Comparison of ENCODE assay signal across 10 mouse cellular contexts in the genomic region with DNA sequence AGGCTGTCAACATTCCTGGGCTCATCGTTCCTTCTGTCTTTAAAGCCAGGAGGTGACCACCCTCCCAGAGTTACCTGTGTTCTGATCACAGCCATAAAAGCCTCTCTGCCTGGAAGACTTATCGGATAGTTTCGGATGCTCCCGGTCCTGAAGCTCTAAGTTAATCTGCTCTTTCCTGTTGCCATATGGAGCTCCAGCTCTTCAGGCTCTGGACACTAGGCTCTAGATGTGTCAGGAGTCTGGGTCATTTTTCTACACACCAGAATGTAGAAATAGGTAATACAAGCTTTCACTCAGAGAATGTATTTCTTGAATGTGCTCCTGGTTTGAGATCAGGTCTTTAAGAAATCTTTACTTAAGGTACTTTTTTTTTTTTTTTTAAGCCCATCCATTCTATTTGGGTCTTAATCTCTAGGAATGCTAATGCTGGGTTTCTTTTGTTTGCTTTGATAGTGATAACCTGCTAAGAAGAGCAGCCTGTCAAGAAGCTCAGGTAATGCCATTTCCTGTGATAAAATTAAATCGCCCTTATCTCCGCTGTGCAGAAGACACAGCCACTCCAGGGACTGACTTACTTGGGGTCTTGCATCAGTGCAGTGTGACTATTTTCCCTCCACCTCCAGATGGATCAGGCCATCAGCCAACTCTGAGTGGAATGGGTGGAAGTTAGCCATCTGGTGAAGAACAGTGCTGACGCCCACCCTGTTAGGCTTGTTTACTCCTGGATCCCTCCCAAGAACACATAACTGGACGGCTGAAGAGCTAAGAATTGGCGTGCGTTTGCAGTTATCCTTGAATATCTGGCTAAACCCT. TPM values are rescaled to one million over a fixed set of nuclear protein-coding genes. Genes with fewer than 3 reads are reported as not detected.
A peak's percentile ranks its signal among the peaks of the same experiment; 100 is the strongest.
DNase-seq lines count a peak whose midpoint lies in the region; ATAC-seq lines count a peak whose summit lies in the region.
"Had no signal": no experiment of that assay in that cellular context is flagged by ENCODE, and none has a peak within 500 bp of the region (broad histone marks: within the 10 kb centered on the region; RNA-seq: fewer than 3 reads in every experiment).

No protein-coding gene starts in this region.

- no peaks in the 10 kb centered on the region for H3K9me3 ChIP-seq in forebrain, embryonic 15.5 days
- H3K9me3 ChIP-seq in forebrain, embryonic 10.5 days, result no peaks in the 10 kb centered on the region
- H3K9me3 ChIP-seq in hindbrain, embryonic 16.5 days (ENCODE audit: control insufficient read depth, low read length), result no peaks in the 10 kb centered on the region
- H3K9me3 ChIP-seq in lung, embryonic 15.5 days, result no peaks in the 10 kb centered on the region
- H3K9me3 ChIP-seq: embryonic facial prominence, embryonic 12.5 days had no signal

- no peak for DNase-seq in forebrain, embryonic 10.5 days (ENCODE audit: extremely low spot score, low spot score)
- peak; percentile 13 for DNase-seq in 416B (ENCODE audit: low read depth)
- peak; percentile 25 to 48 for DNase-seq in cerebellum, postnatal 36 days
- DNase-seq in testis, postnatal 14 days (ENCODE audit: low spot score), result peak; percentile 50

- ATAC-seq in forebrain, embryonic 15.5 days (replicated peaks), result peak; percentile 95
- ATAC-seq in hindbrain, embryonic 16.5 days, result peak; percentile 85
- ATAC-seq in lung, embryonic 15.5 days (ENCODE audit: borderline replicate concordance, extremely low read depth, low FRiP score, low TSS enrichment), result peak; percentile 95
- ATAC-seq in erythroid progenitor cell, adult 5-6 weeks (replicated peaks; ENCODE audit: low FRiP score, poor library complexity, severe bottlenecking), result no peak

- no peaks in the 10 kb centered on the region for H3K27me3 ChIP-seq in forebrain, embryonic 15.5 days
- H3K27me3 ChIP-seq in forebrain, embryonic 10.5 days (ENCODE audit: poor library complexity, severe bottlenecking), result no peaks in the 10 kb centered on the region
- H3K27me3 ChIP-seq in hindbrain, embryonic 16.5 days (replicated peaks; ENCODE audit: control insufficient read depth, insufficient read depth, low read length), result no peaks in the 10 kb centered on the region
- H3K27me3 ChIP-seq in lung, embryonic 15.5 days, result no peaks in the 10 kb centered on the region
- H3K27me3 ChIP-seq: embryonic facial prominence, embryonic 12.5 days had no signal

- H3K36me3 ChIP-seq in forebrain, embryonic 15.5 days, result peaks cover 7% of the 10 kb centered on the region
- peaks cover 30% of the 10 kb centered on the region for H3K36me3 ChIP-seq in forebrain, embryonic 10.5 days (replicated peaks)
- no peaks in the 10 kb centered on the region for H3K36me3 ChIP-seq in hindbrain, embryonic 16.5 days (ENCODE audit: control insufficient read depth, insufficient read depth, low read length)
- no peaks in the 10 kb centered on the region; the same call in 1 of the 2 replicates for H3K36me3 ChIP-seq in lung, embryonic 15.5 days

- H3K9ac ChIP-seq in forebrain, embryonic 15.5 days (replicated peaks), result no peak overlapping the region
- no peak overlapping the region for H3K9ac ChIP-seq in hindbrain, embryonic 16.5 days (ENCODE audit: low read depth, low read length)
- no peak overlapping the region for H3K9ac ChIP-seq in lung, embryonic 15.5 days
- H3K9ac ChIP-seq: embryonic facial prominence, embryonic 12.5 days; liver, embryonic 14.5 days had no signal

- WGBS in forebrain, embryonic 15.5 days, result 64% methylated on average over 10 of the region's 10 CpGs
- 86% methylated on average over 10 of the region's 10 CpGs for WGBS in forebrain, embryonic 10.5 days
- 65% methylated on average over 10 of the region's 10 CpGs for WGBS in hindbrain, embryonic 16.5 days
- WGBS in lung, embryonic 15.5 days, result 40% methylated on average over 10 of the region's 10 CpGs

- H3K4me2 ChIP-seq in forebrain, embryonic 15.5 days (replicated peaks), result no peak overlapping the region
- H3K4me2 ChIP-seq in hindbrain, embryonic 16.5 days (ENCODE audit: low read length), result no peak overlapping the region
- 0 out of 2 replicates have a peak overlapping the region, but pooled peaks have one; percentile 6 for H3K4me2 ChIP-seq in lung, embryonic 15.5 days
- H3K4me2 ChIP-seq: embryonic facial prominence, embryonic 12.5 days had no signal

- H3K4me1 ChIP-seq in forebrain, embryonic 15.5 days, result peaks cover 11% of the 10 kb centered on the region
- no peaks in the 10 kb centered on the region for H3K4me1 ChIP-seq in forebrain, embryonic 10.5 days
- H3K4me1 ChIP-seq in hindbrain, embryonic 16.5 days (ENCODE audit: control insufficient read depth, insufficient read depth, low read depth, low read length), result peaks cover 7% of the 10 kb centered on the region
- peaks cover 12% of the 10 kb centered on the region for H3K4me1 ChIP-seq in lung, embryonic 15.5 days
- H3K4me1 ChIP-seq: embryonic facial prominence, embryonic 12.5 days had no signal

- H3K27ac ChIP-seq in forebrain, embryonic 15.5 days (replicated peaks), result peak overlapping the region; percentile 48
- H3K27ac ChIP-seq in forebrain, embryonic 10.5 days, result no peak overlapping the region
- no peak overlapping the region for H3K27ac ChIP-seq in hindbrain, embryonic 16.5 days (ENCODE audit: low read depth, low read length)
- peak overlapping the region; percentile 46; the same call in 1 of the 2 replicates for H3K27ac ChIP-seq in lung, embryonic 15.5 days
- H3K27ac ChIP-seq: embryonic facial prominence, embryonic 12.5 days; liver, embryonic 14.5 days had no signal

- H3K4me3 ChIP-seq in forebrain, embryonic 15.5 days, result no peak overlapping the region
- no peak overlapping the region for H3K4me3 ChIP-seq in forebrain, embryonic 10.5 days
- no peak overlapping the region for H3K4me3 ChIP-seq in hindbrain, embryonic 16.5 days (ENCODE audit: low read length)
- H3K4me3 ChIP-seq in lung, embryonic 15.5 days, result no peak overlapping the region
- H3K4me3 ChIP-seq: embryonic facial prominence, embryonic 12.5 days had no signal

RNA-seq across cellular contexts. Expression of a gene that starts 22.2 kb away (rescaled TPM):
- 50.8 and 59.4 TPM in 2 replicates for polyA plus RNA-seq in forebrain, embryonic 15.5 days (2015; fragmentation: Nextera tagmentation; extraction: Ambion mirVana)
- polyA plus RNA-seq in forebrain, embryonic 10.5 days (2016; fragmentation: Nextera tagmentation; extraction: Ambion mirVana), result 46.7 and 50.3 TPM in 2 replicates
- polyA plus RNA-seq in hindbrain, embryonic 16.5 days (2015; fragmentation: Nextera tagmentation; extraction: Ambion mirVana), result 67.9 and 68.2 TPM in 2 replicates
- polyA plus RNA-seq in lung, embryonic 15.5 days (2015; fragmentation: Nextera tagmentation; extraction: Ambion mirVana), result 40.5 and 44.2 TPM in 2 replicates
- total RNA-seq in erythroid progenitor cell, adult 5-6 weeks (2015; ENCODE audit: low replicate concordance), result 0.72 TPM in 1 of 2 replicates, not detected in the other
- total RNA-seq in erythroid progenitor cell, adult 5-6 weeks (2017; ENCODE audit: low replicate concordance), result 3.0 TPM in 1 of 2 replicates, not detected in the other

Comparison
In these comparisons a context has a peak if more than half of its experiments do, and no peak if none do; other contexts are left out.
1. H3K27ac ChIP-seq: peak in forebrain, embryonic 15.5 days (single experiment) and lung, embryonic 15.5 days (single experiment); none in forebrain, embryonic 10.5 days (single experiment) and hindbrain, embryonic 16.5 days (single experiment).